Comparison of ENCODE assay signal across 8 mouse cellular contexts in the genomic region with DNA sequence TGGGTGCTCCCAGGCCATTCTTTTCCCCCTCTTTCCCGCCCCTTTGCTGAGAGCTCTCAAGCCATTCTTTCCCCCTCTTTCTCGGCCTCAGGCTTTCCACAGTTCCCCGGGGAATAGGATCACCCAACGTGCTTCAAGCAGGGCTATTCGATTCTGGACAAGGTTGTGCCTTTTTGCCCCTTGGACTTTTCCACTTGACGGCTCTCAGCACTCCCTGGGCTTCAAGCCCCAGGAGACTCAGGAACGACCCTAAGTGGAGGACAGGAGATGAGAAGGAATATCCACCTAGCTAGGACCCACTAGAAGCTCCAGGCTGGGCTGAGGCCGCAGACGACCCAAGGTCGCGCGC. TPM values are rescaled to one million over a fixed set of nuclear protein-coding genes. Genes with fewer than 3 reads are reported as not detected.
DNase-seq lines count a peak whose midpoint lies in the region; ATAC-seq and TF ChIP-seq lines count a peak whose summit lies in the region.

No protein-coding gene starts in this region.

- H3K27me3 ChIP-seq in neural tube, embryonic 11.5 days (ENCODE audit: control insufficient read depth, insufficient read depth, low read length): no peaks in the 10 kb centered on the region
- no peaks in the 10 kb centered on the region for H3K27me3 ChIP-seq in intestine, postnatal 0 days (replicated peaks; ENCODE audit: control insufficient read depth, insufficient read depth, low read length)
- no peaks in the 10 kb centered on the region for H3K27me3 ChIP-seq in neural tube, embryonic 12.5 days (replicated peaks)

- DNase-seq in embryo, embryonic 10.5 days (ENCODE audit: low spot score): peak; percentile 52
- no peak for DNase-seq in embryo, embryonic 9.5 days (ENCODE audit: extremely low spot score)
- no peak for DNase-seq in neural tube, embryonic 11.5 days (ENCODE audit: low spot score)
- DNase-seq in neural tube, embryonic 10.5 days (ENCODE audit: extremely low spot score, low spot score): no peak
- DNase-seq in urinary bladder, adult 18-20 months (ENCODE audit: low spot score in 2 of 2): no peak

- peak overlapping the region; percentile 60 for H3K9ac ChIP-seq in neural tube, embryonic 11.5 days (ENCODE audit: low read length)
- H3K9ac ChIP-seq in intestine, postnatal 0 days (ENCODE audit: low read depth, low read length): peak overlapping the region; percentile 92
- H3K9ac ChIP-seq in neural tube, embryonic 12.5 days: peak overlapping the region; percentile 83

- no peak; the same call in 1 of the 2 replicates for ATAC-seq in neural tube, embryonic 11.5 days (ENCODE audit: insufficient read depth, low FRiP score, low TSS enrichment)
- ATAC-seq in intestine, postnatal 0 days: peak; percentile 1
- ATAC-seq in neural tube, embryonic 12.5 days (ENCODE audit: low FRiP score, low read depth): no peak
- no peak for ATAC-seq in activated CD4-positive, CD25-positive, alpha-beta regulatory T cell, adult 4 months

- H3K36me3 ChIP-seq in neural tube, embryonic 11.5 days (ENCODE audit: control insufficient read depth, insufficient read depth, low read length): peaks cover 6% of the 10 kb centered on the region
- H3K36me3 ChIP-seq in intestine, postnatal 0 days (ENCODE audit: control insufficient read depth, insufficient read depth): peaks cover 19% of the 10 kb centered on the region; the same call in 1 of the 2 replicates
- H3K36me3 ChIP-seq in neural tube, embryonic 12.5 days: peaks cover 31% of the 10 kb centered on the region

- H3K4me3 ChIP-seq in neural tube, embryonic 11.5 days (ENCODE audit: low read depth, low read length): peak overlapping the region; percentile 89
- peak overlapping the region; percentile 77 for H3K4me3 ChIP-seq in intestine, postnatal 0 days (ENCODE audit: low read depth, low read length)
- peak overlapping the region; percentile 79 for H3K4me3 ChIP-seq in neural tube, embryonic 12.5 days

- peaks cover 18% of the 10 kb centered on the region for H3K4me1 ChIP-seq in neural tube, embryonic 11.5 days (ENCODE audit: control insufficient read depth, insufficient read depth, low read length)
- H3K4me1 ChIP-seq in intestine, postnatal 0 days (replicated peaks; ENCODE audit: control insufficient read depth, insufficient read depth, low read length): peaks cover 11% of the 10 kb centered on the region; the same call in 1 of the 2 replicates
- H3K4me1 ChIP-seq in neural tube, embryonic 12.5 days: peaks cover 26% of the 10 kb centered on the region

- H3K9me3 ChIP-seq in neural tube, embryonic 11.5 days (ENCODE audit: control insufficient read depth, low read length): no peaks in the 10 kb centered on the region
- H3K9me3 ChIP-seq in intestine, postnatal 0 days (ENCODE audit: control insufficient read depth): no peaks in the 10 kb centered on the region
- H3K9me3 ChIP-seq in neural tube, embryonic 12.5 days: no peaks in the 10 kb centered on the region

- H3K4me2 ChIP-seq in neural tube, embryonic 11.5 days (ENCODE audit: low read depth): peak overlapping the region; percentile 92
- H3K4me2 ChIP-seq in intestine, postnatal 0 days (replicated peaks; ENCODE audit: low read depth): peak overlapping the region; percentile 82
- peak overlapping the region; percentile 77 for H3K4me2 ChIP-seq in neural tube, embryonic 12.5 days (replicated peaks)

- no peak for TF ChIP-seq CTCF in intestine, postnatal 0 days (IDR thresholded peaks at IDR 0.05; ENCODE audit: low read depth)

- peak overlapping the region; percentile 65; the same call in 1 of the 2 replicates for H3K27ac ChIP-seq in neural tube, embryonic 11.5 days (ENCODE audit: low read depth, low read length)
- H3K27ac ChIP-seq in intestine, postnatal 0 days (ENCODE audit: low read depth, low read length): peak overlapping the region; percentile 99
- H3K27ac ChIP-seq in neural tube, embryonic 12.5 days: peak overlapping the region; percentile 82; the same call in 1 of the 2 replicates

- WGBS in neural tube, embryonic 11.5 days: 1% methylated on average over 12 of the region's 12 CpGs
- under 1% methylated on average over 12 of the region's 12 CpGs for WGBS in intestine, postnatal 0 days
- WGBS in neural tube, embryonic 12.5 days: under 1% methylated on average over 12 of the region's 12 CpGs

RNA-seq across cellular contexts. Expression of a gene that starts 0.7 kb away (rescaled TPM):
- 208 and 212 TPM in 2 replicates for polyA plus RNA-seq in neural tube, embryonic 11.5 days (2014; fragmentation: Nextera tagmentation; extraction: Ambion mirVana)
- polyA plus RNA-seq in intestine, postnatal 0 days (2015; fragmentation: Nextera tagmentation; extraction: Ambion mirVana): 62.6 and 63.3 TPM in 2 replicates
- polyA plus RNA-seq in neural tube, embryonic 12.5 days (2016; fragmentation: Nextera tagmentation; extraction: Ambion mirVana): 150 and 171 TPM in 2 replicates
- polyA plus RNA-seq in activated CD4-positive, CD25-positive, alpha-beta regulatory T cell, adult 4 months (2017; shearing (Covaris generic)): 100 to 1,000 TPM; 133 to 205 TPM

RNA-seq across cellular contexts. Expression of a gene that starts 1.1 kb away (rescaled TPM):
- polyA plus RNA-seq in neural tube, embryonic 11.5 days (2014; fragmentation: Nextera tagmentation; extraction: Ambion mirVana): 33.2 and 37.2 TPM in 2 replicates
- polyA plus RNA-seq in intestine, postnatal 0 days (2015; fragmentation: Nextera tagmentation; extraction: Ambion mirVana): 80.9 and 84.6 TPM in 2 replicates
- polyA plus RNA-seq in neural tube, embryonic 12.5 days (2016; fragmentation: Nextera tagmentation; extraction: Ambion mirVana): 25.0 and 25.1 TPM in 2 replicates
- 10 to 100 TPM; 11.7 to 17.0 TPM for polyA plus RNA-seq in activated CD4-positive, CD25-positive, alpha-beta regulatory T cell, adult 4 months (2017; shearing (Covaris generic))

RNA-seq across cellular contexts. Expression of a gene that starts 43.4 kb away (rescaled TPM):
- 6.1 and 6.6 TPM in 2 replicates for polyA plus RNA-seq in neural tube, embryonic 11.5 days (2014; fragmentation: Nextera tagmentation; extraction: Ambion mirVana)
- polyA plus RNA-seq in intestine, postnatal 0 days (2015; fragmentation: Nextera tagmentation; extraction: Ambion mirVana): 1.2 and 1.8 TPM in 2 replicates
- polyA plus RNA-seq in neural tube, embryonic 12.5 days (2016; fragmentation: Nextera tagmentation; extraction: Ambion mirVana): 11.8 and 16.7 TPM in 2 replicates
- polyA plus RNA-seq in activated CD4-positive, CD25-positive, alpha-beta regulatory T cell, adult 4 months (2017; shearing (Covaris generic)): under 1 TPM; 0.45 to 0.65 TPM

RNA-seq across cellular contexts. Expression of a gene that starts 44.7 kb away (rescaled TPM):
- polyA plus RNA-seq in neural tube, embryonic 11.5 days (2014; fragmentation: Nextera tagmentation; extraction: Ambion mirVana): 2.0 and 3.1 TPM in 2 replicates
- polyA plus RNA-seq in intestine, postnatal 0 days (2015; fragmentation: Nextera tagmentation; extraction: Ambion mirVana): 131 and 132 TPM in 2 replicates
- polyA plus RNA-seq in neural tube, embryonic 12.5 days (2016; fragmentation: Nextera tagmentation; extraction: Ambion mirVana): 1.3 and 1.8 TPM in 2 replicates
- polyA plus RNA-seq in activated CD4-positive, CD25-positive, alpha-beta regulatory T cell, adult 4 months (2017; shearing (Covaris generic)): 1 to 10 TPM; 2.1 to 3.1 TPM
